8 mouse cellular contexts compared by ENCODE assay signal in genomic region chr2:148171113-148171512, GRCm38 (mm10).
DNase-seq lines count a peak whose midpoint lies in the region; ATAC-seq lines count a peak whose summit lies in the region.

No protein-coding gene starts in this region.

- peak; percentile 8 for DNase-seq in gastrocnemius, adult 18-20 months (ENCODE audit: low spot score)
- DNase-seq in gastrocnemius, postnatal 14 days, result no peak
- no peak for DNase-seq in embryonic facial prominence, embryonic 14.5 days (ENCODE audit: low spot score)
- peak; percentile 40 to 48 for DNase-seq in heart, postnatal 36 days
- DNase-seq in layer of hippocampus, postnatal 36 days, result no peak
- DNase-seq in midbrain, embryonic 14.5 days, result no peak
- DNase-seq in cerebellum, postnatal 10 days, result no peak

- H3K4me2 ChIP-seq in embryonic facial prominence, embryonic 14.5 days (ENCODE audit: low read depth, low read length), result no peak overlapping the region
- no peak overlapping the region for H3K4me2 ChIP-seq in limb, embryonic 15.5 days
- no peak overlapping the region for H3K4me2 ChIP-seq in midbrain, embryonic 14.5 days (ENCODE audit: low read length)

- no peak overlapping the region for H3K4me3 ChIP-seq in embryonic facial prominence, embryonic 14.5 days (ENCODE audit: low read depth, low read length)
- no peak overlapping the region for H3K4me3 ChIP-seq in limb, embryonic 15.5 days
- no peak overlapping the region for H3K4me3 ChIP-seq in midbrain, embryonic 14.5 days (replicated peaks; ENCODE audit: low read depth, low read length)

- H3K27ac ChIP-seq in embryonic facial prominence, embryonic 14.5 days (replicated peaks; ENCODE audit: low read depth, low read length), result peak overlapping the region; percentile 13; the same call in 1 of the 2 replicates
- peak overlapping the region; percentile 61 for H3K27ac ChIP-seq in limb, embryonic 15.5 days
- no peak overlapping the region for H3K27ac ChIP-seq in midbrain, embryonic 14.5 days (replicated peaks; ENCODE audit: low read depth, low read length)

- H3K27me3 ChIP-seq in embryonic facial prominence, embryonic 14.5 days (replicated peaks; ENCODE audit: control insufficient read depth, insufficient read depth, low read length), result no peaks in the 10 kb centered on the region
- no peaks in the 10 kb centered on the region for H3K27me3 ChIP-seq in limb, embryonic 15.5 days
- H3K27me3 ChIP-seq in midbrain, embryonic 14.5 days (ENCODE audit: control insufficient read depth, insufficient read depth, low read length), result no peaks in the 10 kb centered on the region

- 77% methylated on average over 4 of the region's 4 CpGs for WGBS in embryonic facial prominence, embryonic 14.5 days
- WGBS in limb, embryonic 15.5 days, result 67% methylated on average over 4 of the region's 4 CpGs
- WGBS in midbrain, embryonic 14.5 days, result 82% methylated on average over 4 of the region's 4 CpGs

- no peak overlapping the region for H3K9ac ChIP-seq in embryonic facial prominence, embryonic 14.5 days (ENCODE audit: low read depth, low read length)
- no peak overlapping the region for H3K9ac ChIP-seq in limb, embryonic 15.5 days
- no peak overlapping the region for H3K9ac ChIP-seq in midbrain, embryonic 14.5 days (replicated peaks; ENCODE audit: low read length)

- intact Hi-C loops in gastrocnemius, postnatal 14 days (cut with DNase I; ENCODE audit: low total_unique reads), result no loop called here
- intact Hi-C loops in heart, postnatal 36 days (cut with DNase I), result loop anchor here (1.0 to 5.0 kb wide), 3 partner anchors 22 to 176 kb away; no protein-coding TSS in a partner anchor

- H3K4me1 ChIP-seq in embryonic facial prominence, embryonic 14.5 days (ENCODE audit: control insufficient read depth, insufficient read depth, low read length), result no peaks in the 10 kb centered on the region
- peaks cover 4% of the 10 kb centered on the region; the same call in 1 of the 2 replicates for H3K4me1 ChIP-seq in limb, embryonic 15.5 days
- no peaks in the 10 kb centered on the region for H3K4me1 ChIP-seq in midbrain, embryonic 14.5 days (ENCODE audit: control insufficient read depth, insufficient read depth, low read length)

- no peaks in the 10 kb centered on the region for H3K9me3 ChIP-seq in embryonic facial prominence, embryonic 14.5 days (ENCODE audit: control insufficient read depth, low read length)
- no peaks in the 10 kb centered on the region for H3K9me3 ChIP-seq in limb, embryonic 15.5 days
- no peaks in the 10 kb centered on the region for H3K9me3 ChIP-seq in midbrain, embryonic 14.5 days (ENCODE audit: control insufficient read depth, low read length)

- ATAC-seq in embryonic facial prominence, embryonic 14.5 days (ENCODE audit: low read depth), result no peak
- no peak for ATAC-seq in limb, embryonic 15.5 days (ENCODE audit: insufficient number of reproducible peaks, low FRiP score, low TSS enrichment, low read depth)
- ATAC-seq in midbrain, embryonic 14.5 days (ENCODE audit: low FRiP score, low TSS enrichment), result no peak

- H3K36me3 ChIP-seq in embryonic facial prominence, embryonic 14.5 days (ENCODE audit: control insufficient read depth, insufficient read depth, low read length), result no peaks in the 10 kb centered on the region
- H3K36me3 ChIP-seq in limb, embryonic 15.5 days, result no peaks in the 10 kb centered on the region
- no peaks in the 10 kb centered on the region for H3K36me3 ChIP-seq in midbrain, embryonic 14.5 days (ENCODE audit: control insufficient read depth, insufficient read depth, low read length)

Comparison
In these comparisons a context has a peak if more than half of its experiments do, and no peak if none do; other contexts are left out.
1. DNase-seq: peak in gastrocnemius, adult 18-20 months (single experiment) and heart, postnatal 36 days (2 of 2); none in gastrocnemius, postnatal 14 days (single experiment), embryonic facial prominence, embryonic 14.5 days (single experiment), layer of hippocampus, postnatal 36 days (0 of 2), midbrain, embryonic 14.5 days (single experiment) and cerebellum, postnatal 10 days (0 of 2).